Comparison of ENCODE assay signal across 21 mouse cellular contexts in the genomic region with DNA sequence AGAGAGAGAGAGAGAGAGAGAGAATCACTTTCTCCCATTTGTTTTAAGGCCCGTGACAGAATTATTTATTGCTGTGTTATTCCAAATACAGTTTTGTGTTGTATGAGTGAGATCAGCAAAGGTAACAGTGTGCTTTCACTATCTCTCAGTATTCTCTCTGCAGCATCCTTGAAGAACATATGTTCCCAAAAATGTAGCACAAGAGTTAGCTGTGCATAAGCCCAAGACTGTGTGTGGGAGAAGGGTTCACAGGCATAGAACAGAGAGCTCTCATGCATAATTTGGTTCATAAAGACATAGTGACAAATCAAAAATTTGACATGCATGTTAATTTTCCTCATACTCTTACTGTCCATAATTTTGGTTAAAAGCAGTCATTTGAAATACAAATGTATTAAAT.
DNase-seq lines count a peak whose midpoint lies in the region; ATAC-seq lines count a peak whose summit lies in the region.
"Had no signal": no experiment of that assay in that cellular context is flagged by ENCODE, and none has a peak within 500 bp of the region (broad histone marks: within the 10 kb centered on the region; RNA-seq: fewer than 3 reads in every experiment).

No protein-coding gene starts in this region.

- peak; percentile 99 for ATAC-seq in frontal cortex, adult (ENCODE audit: low TSS enrichment)
- ATAC-seq: activated CD4-positive, CD25-positive, alpha-beta regulatory T cell, adult 4 months; CD4-positive, CD25-positive, alpha-beta regulatory T cell, adult 4 months; forebrain, embryonic 14.5 days; forebrain, embryonic 16.5 days; Patski had no signal

- no peak for DNase-seq in frontal cortex, postnatal 36 days (ENCODE audit: low spot score in 2 of 2)
- DNase-seq in right cerebral cortex, adult 18-20 months, result peak; percentile 8
- DNase-seq in right cerebral cortex, postnatal 25 days, result no peak
- DNase-seq in lung, postnatal 14 days, result no peak
- DNase-seq: adrenal gland, adult 8-10 months; adrenal gland, postnatal 14 days; adrenal gland, postnatal 36 days; B cell, adult 2 months; cerebellum, adult 11 months; cerebellum, adult 18-20 months; cerebellum, adult 8-10 months; cerebellum, adult 9-11 months; cerebellum, postnatal 14 days; cerebellum, postnatal 36 days; embryo, embryonic 11 days had no signal
